Mouse (Mus musculus) neural tube, embryonic 13.5 days (tissue): Measurements from ENCODE around the gene Zfp329. TPM values are rescaled to one million over a fixed set of nuclear protein-coding genes. Genes with fewer than 3 reads are reported as not detected.

ENCODE experiments used
- ATAC-seq: fragments of 200-750 bp; cut with Nextera tagmentation; 2 replicates; pipeline ENCODE4 v1.8.0; 2017; ENCODE audit warnings: low read depth, mild to moderate bottlenecking, moderate TSS enrichment, moderate library complexity
- H3K27ac ChIP-seq: fragments of 300-500 bp; sonication (generic); replicated peaks from 2 replicates; pipeline ENCODE4 v1.5.1; 2015; ENCODE audit warnings: moderate library complexity, mild to moderate bottlenecking, inconsistent platforms
- H3K27me3 ChIP-seq: fragments of 300-500 bp; sonication (generic); 2 replicates; pipeline ENCODE4 v1.6.1; 2015; ENCODE audit warnings: mild to moderate bottlenecking, inconsistent platforms
- H3K36me3 ChIP-seq: fragments of 300-500 bp; sonication (generic); 2 replicates; pipeline ENCODE4 v1.6.1; 2015; ENCODE audit warnings: mild to moderate bottlenecking, inconsistent platforms
- H3K4me1 ChIP-seq: fragments of 300-500 bp; sonication (generic); replicated peaks from 2 replicates; pipeline ENCODE4 v1.6.1; 2015; ENCODE audit warnings: inconsistent platforms
- H3K4me2 ChIP-seq: fragments of 300-500 bp; sonication (generic); 2 replicates; pipeline ENCODE4 v1.6.1; 2015; ENCODE audit warnings: inconsistent platforms, mild to moderate bottlenecking, moderate library complexity
- H3K4me3 ChIP-seq: fragments of 300-500 bp; sonication (generic); 2 replicates; pipeline ENCODE4 v1.5.1; 2015; ENCODE audit warnings: mild to moderate bottlenecking, inconsistent platforms
- H3K9ac ChIP-seq: fragments of 300-500 bp; sonication (generic); 2 replicates; pipeline ENCODE4 v1.6.1; 2015; ENCODE audit warnings: moderate library complexity, mild to moderate bottlenecking, inconsistent platforms
- H3K9me3 ChIP-seq: fragments of 300-500 bp; sonication (generic); 2 replicates; pipeline ENCODE4 v1.6.1; 2016; ENCODE audit warnings: inconsistent platforms
- WGBS: fragments of 180-500 bp; shearing (Covaris S2); methylation state at CpG from one replicate; pipeline ENCODE4 v1.1.7; 2015; 5-methylcytosine and 5-hydroxymethylcytosine counted together
- polyA plus RNA-seq: library from polyadenylated mRNA; unstranded; fragments of >200 nt; fragmentation: Nextera tagmentation; extraction: Ambion mirVana; gene quantifications from 2 replicates; pipeline ENCODE4 v1.2.1, GENCODE M21; 2015

Zfp329 gene
- polyA plus RNA-seq, 1 experiment from 2014 or later = 34.3 TPM

DNA sequence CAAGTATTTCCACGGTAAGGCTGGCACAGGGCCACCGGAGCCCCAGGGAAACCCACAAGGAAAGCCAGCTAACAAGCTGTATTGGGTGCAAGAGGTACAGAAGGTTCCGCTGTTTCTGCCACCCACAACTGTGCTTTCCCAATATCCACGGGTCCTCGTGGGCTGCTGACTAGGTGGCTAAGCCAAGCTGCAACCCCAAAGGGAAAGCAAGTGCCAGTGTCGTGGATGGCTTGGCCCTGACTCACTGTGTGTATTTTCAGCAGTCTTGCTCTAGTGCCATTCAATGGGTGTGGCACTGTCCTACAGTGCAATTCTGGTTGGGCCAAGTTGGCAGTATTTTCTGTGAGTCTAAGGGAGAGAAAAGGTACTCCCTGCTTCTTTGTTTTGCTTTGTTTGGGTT, 31.3 kb downstream of the Zfp329 start:
- H3K9ac ChIP-seq = no peak overlapping the region
- ATAC-seq = no peak
- no peak overlapping the region for H3K4me3 ChIP-seq
- H3K4me1 ChIP-seq = peaks cover 4% of the 10 kb centered on the region; the same call in 1 of the 2 replicates
- no peak overlapping the region for H3K4me2 ChIP-seq
- H3K9me3 ChIP-seq = no peaks in the 10 kb centered on the region
- no peaks in the 10 kb centered on the region for H3K36me3 ChIP-seq
- WGBS = 77% methylated on average over 6 of the region's 6 CpGs
- no peaks in the 10 kb centered on the region for H3K27me3 ChIP-seq
- H3K27ac ChIP-seq = no peak overlapping the region

DNA sequence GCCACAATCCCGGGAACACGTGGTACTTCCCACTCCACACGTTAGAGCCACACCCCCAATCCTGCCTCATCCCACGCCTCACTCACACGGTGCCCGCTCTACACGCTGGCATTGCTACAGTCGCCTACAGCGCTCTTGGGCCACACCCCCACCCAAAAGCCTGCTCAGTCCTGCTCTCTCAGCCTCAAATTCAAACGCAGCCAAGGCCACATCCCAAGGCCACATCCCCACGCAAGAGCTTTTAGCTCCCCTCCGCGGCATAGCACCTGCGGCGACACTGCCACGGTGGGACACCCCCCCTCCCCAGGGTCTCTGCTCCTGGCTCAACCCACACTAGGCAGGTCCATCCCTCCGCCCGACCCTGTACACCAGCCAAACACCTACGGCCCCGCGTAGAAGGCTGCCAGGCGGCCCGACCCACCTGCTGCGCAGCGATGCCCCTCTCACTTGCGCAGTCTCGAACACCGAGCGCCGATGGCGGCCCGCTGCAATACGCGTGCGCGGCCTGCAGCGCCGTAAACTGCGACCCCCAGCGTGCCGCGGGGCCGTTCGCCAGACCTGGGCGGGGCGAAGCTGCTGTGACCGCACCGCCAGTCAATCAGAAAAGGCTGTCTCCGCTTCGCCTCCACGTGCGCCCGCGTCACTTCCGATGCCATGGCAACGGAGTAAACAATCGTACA, 38.4 kb downstream of the Zfp329 start:
- Histone ChIP-seq H3K36me3 (peaks cover 2% of the 10 kb centered on the region), H3K27ac (peak overlapping the region; percentile 62; the same call in 1 of the 2 replicates), H3K4me2 (peak overlapping the region; percentile 97), H3K27me3 (no peaks in the 10 kb centered on the region), H3K9ac (peak overlapping the region; percentile 89), H3K9me3 (no peaks in the 10 kb centered on the region), H3K4me3 (peak overlapping the region; percentile 71), H3K4me1 (peaks cover 9% of the 10 kb centered on the region)
- ATAC-seq = peak; percentile 95
- WGBS = 1% methylated on average over 57 of the region's 57 CpGs

GRCm38 (mm10) chr7:12779782-12780150, 38.9 kb downstream of the Zfp329 start:
- ATAC-seq = no peak; the same call in 1 of the 2 replicates
- H3K27ac ChIP-seq = no peak overlapping the region
- H3K27me3 ChIP-seq = no peaks in the 10 kb centered on the region
- WGBS = 17% methylated on average over 10 of the region's 10 CpGs
- peaks cover 8% of the 10 kb centered on the region for H3K36me3 ChIP-seq
- H3K4me3 ChIP-seq = peak overlapping the region; percentile 71
- H3K9ac ChIP-seq = peak overlapping the region; percentile 89
- H3K9me3 ChIP-seq = no peaks in the 10 kb centered on the region
- H3K4me2 ChIP-seq = peak overlapping the region; percentile 97
- H3K4me1 ChIP-seq = peaks cover 9% of the 10 kb centered on the region

GRCm38 (mm10) chr7:12779141-12779540, 39.5 kb downstream of the Zfp329 start:
- Histone ChIP-seq H3K27ac (no peak overlapping the region), H3K4me3 (peak overlapping the region; percentile 71), H3K9me3 (no peaks in the 10 kb centered on the region), H3K36me3 (peaks cover 14% of the 10 kb centered on the region), H3K4me2 (peak overlapping the region; percentile 97), H3K4me1 (peaks cover 9% of the 10 kb centered on the region), H3K9ac (peak overlapping the region; percentile 89; the same call in 1 of the 2 replicates), H3K27me3 (no peaks in the 10 kb centered on the region)
- WGBS = 94% methylated on average over 5 of the region's 5 CpGs
- ATAC-seq = no peak

GRCm38 (mm10) chr7:12774606-12775005, 44.1 kb downstream of the Zfp329 start:
- H3K36me3 ChIP-seq = peaks cover 58% of the 10 kb centered on the region
- 96% methylated on average over 1 of the region's 1 CpGs for WGBS
- ATAC-seq = no peak
- H3K9me3 ChIP-seq = no peaks in the 10 kb centered on the region
- peaks cover 3% of the 10 kb centered on the region for H3K4me1 ChIP-seq
- H3K9ac ChIP-seq = no peak overlapping the region
- no peak overlapping the region for H3K27ac ChIP-seq
- H3K27me3 ChIP-seq = no peaks in the 10 kb centered on the region
- no peak overlapping the region for H3K4me3 ChIP-seq
- H3K4me2 ChIP-seq = no peak overlapping the region

GRCm38 (mm10) chr7:12774111-12774510, 44.5 kb downstream of the Zfp329 start:
- ATAC-seq = no peak
- no peak overlapping the region for H3K4me3 ChIP-seq
- WGBS = 96% methylated on average over 9 of the region's 9 CpGs

More at GRCm38 (mm10) chr7:12774111-12774510, 44.5 kb downstream of the Zfp329 start:
- no peak overlapping the region for H3K4me2 ChIP-seq
- H3K27me3 ChIP-seq = no peaks in the 10 kb centered on the region
- peaks cover 63% of the 10 kb centered on the region for H3K36me3 ChIP-seq
- no peak overlapping the region for H3K27ac ChIP-seq
- no peaks in the 10 kb centered on the region for H3K4me1 ChIP-seq
- no peak overlapping the region for H3K9ac ChIP-seq
- H3K9me3 ChIP-seq = no peaks in the 10 kb centered on the region

Other genes starting within 250 kb of the Zfp329 start
- not detected in 2 replicates for gene Vmn2r53, start 210.1 kb downstream of the Zfp329 start, polyA plus RNA-seq
- gene Vmn2r54, start 178.5 kb downstream of the Zfp329 start, polyA plus RNA-seq = not detected in 2 replicates
- not detected in 2 replicates for gene Vmn2r55, start 133.9 kb downstream of the Zfp329 start, polyA plus RNA-seq
- not detected in 2 replicates for gene Vmn2r56, start 83.9 kb downstream of the Zfp329 start, polyA plus RNA-seq
- 16.7 and 18.5 TPM in 2 replicates for gene Zscan18, start 15.2 kb downstream of the Zfp329 start, polyA plus RNA-seq
- gene Zfp110, start 15.9 kb upstream of the Zfp329 start, polyA plus RNA-seq = 26.1 and 33.1 TPM in 2 replicates
- 7.6 and 8.8 TPM in 2 replicates for gene Zfp128, start 62.3 kb upstream of the Zfp329 start, polyA plus RNA-seq
- 12.6 and 14.0 TPM in 2 replicates for gene Zscan22, start 79.0 kb upstream of the Zfp329 start, polyA plus RNA-seq
- gene Rps5, start 103.4 kb upstream of the Zfp329 start, polyA plus RNA-seq = 606 and 663 TPM in 2 replicates
- gene Rnf225, start 108.6 kb upstream of the Zfp329 start, polyA plus RNA-seq = 0.45 and 0.70 TPM in 2 replicates
- 11.8 and 14.3 TPM in 2 replicates for gene Zfp324, start 147.0 kb upstream of the Zfp329 start, polyA plus RNA-seq
- 12.0 and 12.4 TPM in 2 replicates for gene Zfp446, start 159.0 kb upstream of the Zfp329 start, polyA plus RNA-seq
- 0.21 and 0.32 TPM in 2 replicates for gene Slc27a5, start 179.3 kb upstream of the Zfp329 start, polyA plus RNA-seq
- gene Trim28, start 180.3 kb upstream of the Zfp329 start, polyA plus RNA-seq = 223 and 229 TPM in 2 replicates
- gene Zbtb45, start 191.2 kb upstream of the Zfp329 start, polyA plus RNA-seq = 36.2 and 37.8 TPM in 2 replicates
- 170 and 189 TPM in 2 replicates for gene Chmp2a, start 215.9 kb upstream of the Zfp329 start, polyA plus RNA-seq
- gene Ube2m, start 219.4 kb upstream of the Zfp329 start, polyA plus RNA-seq = 149 and 152 TPM in 2 replicates
- 5.6 and 6.0 TPM in 2 replicates for gene Mzf1, start 235.9 kb upstream of the Zfp329 start, polyA plus RNA-seq